9 mouse cellular contexts compared by ENCODE assay signal in genomic region chr6:91181320-91181719, GRCm38 (mm10). TPM values are rescaled to one million over a fixed set of nuclear protein-coding genes. Genes with fewer than 3 reads are reported as not detected.
DNase-seq lines count a peak whose midpoint lies in the region; ATAC-seq lines count a peak whose summit lies in the region.
"Had no signal": no experiment of that assay in that cellular context is flagged by ENCODE, and none has a peak within 500 bp of the region (broad histone marks: within the 10 kb centered on the region; RNA-seq: fewer than 3 reads in every experiment).

No protein-coding gene starts in this region.

- no peak for DNase-seq in forebrain, embryonic 10.5 days (ENCODE audit: extremely low spot score, low spot score)
- no peak for DNase-seq in forebrain, embryonic 14.5 days (ENCODE audit: low spot score)
- DNase-seq in urinary bladder, postnatal 14 days (ENCODE audit: low spot score) = peak; percentile 61
- DNase-seq in urinary bladder, postnatal 10 days (ENCODE audit: low spot score) = no peak
- peak; percentile 84 for DNase-seq in kidney, postnatal 10 days
- DNase-seq in urinary bladder, postnatal 36 days (ENCODE audit: low spot score in 2 of 2) = peak; percentile 15 to 84
- no peak for DNase-seq in left cerebral cortex, adult 9 months (ENCODE audit: low spot score in 2 of 2)
- no peak for DNase-seq in embryo, embryonic 9.5 days (ENCODE audit: extremely low spot score)
- DNase-seq: liver had no signal

- 85% methylated on average over 2 of the region's 2 CpGs for whole genome bisulfite sequencing in forebrain, embryonic 10.5 days
- 89% methylated on average over 2 of the region's 2 CpGs for WGBS in forebrain, embryonic 14.5 days

- peaks cover 16% of the 10 kb centered on the region for H3K4me1 ChIP-seq in forebrain, embryonic 10.5 days
- H3K4me1 ChIP-seq in forebrain, embryonic 14.5 days (ENCODE audit: control insufficient read depth, insufficient read depth, low read length) = peaks cover 3% of the 10 kb centered on the region; the same call in 1 of the 2 replicates

- H3K4me3 ChIP-seq in forebrain, embryonic 10.5 days = no peak overlapping the region
- no peak overlapping the region for H3K4me3 ChIP-seq in forebrain, embryonic 14.5 days (ENCODE audit: low read depth, low read length)

- no peaks in the 10 kb centered on the region for H3K36me3 ChIP-seq in forebrain, embryonic 10.5 days (replicated peaks)
- H3K36me3 ChIP-seq in forebrain, embryonic 14.5 days (ENCODE audit: control insufficient read depth, insufficient read depth, low read length) = no peaks in the 10 kb centered on the region

- no peak overlapping the region for H3K9ac ChIP-seq in forebrain, embryonic 14.5 days (ENCODE audit: low read length)

- no peaks in the 10 kb centered on the region for H3K9me3 ChIP-seq in forebrain, embryonic 10.5 days
- no peaks in the 10 kb centered on the region for H3K9me3 ChIP-seq in forebrain, embryonic 14.5 days (replicated peaks; ENCODE audit: control insufficient read depth, low read length)

- ATAC-seq in forebrain, embryonic 14.5 days = no peak

- H3K27me3 ChIP-seq in forebrain, embryonic 10.5 days (ENCODE audit: poor library complexity, severe bottlenecking) = no peaks in the 10 kb centered on the region
- no peaks in the 10 kb centered on the region for H3K27me3 ChIP-seq in forebrain, embryonic 14.5 days (replicated peaks; ENCODE audit: control insufficient read depth, insufficient read depth, low read length)

- H3K27ac ChIP-seq in forebrain, embryonic 10.5 days = 0 out of 2 replicates have a peak overlapping the region, but pooled peaks have one; percentile 75
- no peak overlapping the region for H3K27ac ChIP-seq in forebrain, embryonic 14.5 days (ENCODE audit: low read depth, low read length)

- H3K4me2 ChIP-seq in forebrain, embryonic 14.5 days (ENCODE audit: low read length) = no peak overlapping the region

RNA-seq across cellular contexts. Expression of gene Hdac11, which starts 24.9 kb away (rescaled TPM):
- polyA plus RNA-seq in forebrain, embryonic 10.5 days (2016; fragmentation: Nextera tagmentation; extraction: Ambion mirVana) = 9.5 and 9.8 TPM in 2 replicates
- polyA plus RNA-seq in forebrain, embryonic 14.5 days (2014; fragmentation: Nextera tagmentation; extraction: Ambion mirVana) = 24.5 and 26.1 TPM in 2 replicates

RNA-seq across cellular contexts. Expression of gene Fbln2, which starts 30.9 kb away (rescaled TPM):
- 30.5 and 35.4 TPM in 2 replicates for polyA plus RNA-seq in forebrain, embryonic 10.5 days (2016; fragmentation: Nextera tagmentation; extraction: Ambion mirVana)
- polyA plus RNA-seq in forebrain, embryonic 14.5 days (2014; fragmentation: Nextera tagmentation; extraction: Ambion mirVana) = 7.3 and 12.8 TPM in 2 replicates

Comparison
In these comparisons a context has a peak if more than half of its experiments do, and no peak if none do; other contexts are left out.
1. DNase-seq: peak in urinary bladder, postnatal 14 days (single experiment), kidney, postnatal 10 days (single experiment) and urinary bladder, postnatal 36 days (2 of 2); none in forebrain, embryonic 10.5 days (single experiment), forebrain, embryonic 14.5 days (single experiment), urinary bladder, postnatal 10 days (single experiment), left cerebral cortex, adult 9 months (0 of 2) and embryo, embryonic 9.5 days (single experiment).